Mouse (Mus musculus): ENCODE measurements around the gene Gm10647. TPM values are rescaled to one million over a fixed set of nuclear protein-coding genes. Genes with fewer than 3 reads are reported as not detected.
"Not testable (repeated sequence)": the region's sequence is repeated elsewhere in the genome, so short reads cannot be mapped to it uniquely, and the experiment has no call there.

Gm10647 gene
- polyA plus RNA-seq, 1 experiment from 2014 or later: 0.46 TPM

DNA sequence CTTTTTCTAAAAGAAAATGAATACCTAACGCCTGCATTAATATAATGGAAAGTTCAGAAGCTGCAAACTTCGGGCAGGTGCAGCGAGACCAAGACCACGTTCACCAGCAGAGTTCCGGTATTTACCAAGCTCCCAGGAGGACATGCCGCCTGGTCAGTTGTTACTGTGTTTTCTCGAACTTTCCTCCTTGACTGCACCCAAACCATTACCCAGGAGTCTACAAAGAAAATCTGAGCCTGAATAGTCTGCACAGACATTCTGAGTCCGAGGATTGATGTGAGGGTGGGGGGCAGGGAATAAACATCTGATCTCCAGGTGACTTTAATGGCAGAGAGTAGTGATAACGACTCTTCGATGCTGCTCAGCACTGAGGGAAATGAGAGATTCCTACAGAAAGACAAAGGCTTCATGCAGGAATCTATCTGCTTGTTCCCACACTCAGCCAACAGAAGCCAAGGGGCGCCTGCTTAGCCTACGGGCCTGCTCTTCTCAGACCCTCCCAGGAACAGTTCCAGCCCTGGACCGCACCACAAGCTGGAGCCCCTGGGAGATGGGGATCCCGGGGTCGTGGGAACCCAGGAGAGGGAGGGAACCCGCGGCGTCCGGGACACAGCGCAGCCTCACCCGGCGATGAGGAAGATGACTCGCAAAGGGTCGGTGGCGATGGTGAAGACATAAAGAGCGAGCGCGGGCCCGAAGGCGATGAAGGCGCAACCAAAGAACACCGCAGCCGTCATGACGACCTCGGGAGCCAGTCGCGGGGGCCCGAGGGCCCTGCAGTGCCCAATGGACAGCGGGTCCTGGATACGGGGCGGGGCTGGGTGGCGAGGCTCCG lies 2.0 kb upstream of the Gm10647 start:
- H3K9ac ChIP-seq (ENCODE audit: low read length): peak overlapping the region; percentile 75
- peak; percentile 21; the same call in 1 of the 2 replicates for ATAC-seq (ENCODE audit: low read depth)
- 1% methylated on average over 43 of the region's 43 CpGs for whole genome bisulfite sequencing
- H3K9me3 ChIP-seq (ENCODE audit: control insufficient read depth, low read length): no peaks in the 10 kb centered on the region
- no peaks in the 10 kb centered on the region for H3K36me3 ChIP-seq (ENCODE audit: control insufficient read depth, insufficient read depth, low read length)
- H3K27me3 ChIP-seq (ENCODE audit: control insufficient read depth, insufficient read depth, low read depth, low read length): no peaks in the 10 kb centered on the region
- H3K4me2 ChIP-seq (ENCODE audit: low read depth, low read length): peak overlapping the region; percentile 64
- peaks cover 4% of the 10 kb centered on the region for H3K4me1 ChIP-seq (replicated peaks; ENCODE audit: control insufficient read depth, insufficient read depth, low read length)
- peak overlapping the region; percentile 97 for H3K27ac ChIP-seq (ENCODE audit: low read length)
- H3K4me3 ChIP-seq (ENCODE audit: low read length): peak overlapping the region; percentile 68

DNA sequence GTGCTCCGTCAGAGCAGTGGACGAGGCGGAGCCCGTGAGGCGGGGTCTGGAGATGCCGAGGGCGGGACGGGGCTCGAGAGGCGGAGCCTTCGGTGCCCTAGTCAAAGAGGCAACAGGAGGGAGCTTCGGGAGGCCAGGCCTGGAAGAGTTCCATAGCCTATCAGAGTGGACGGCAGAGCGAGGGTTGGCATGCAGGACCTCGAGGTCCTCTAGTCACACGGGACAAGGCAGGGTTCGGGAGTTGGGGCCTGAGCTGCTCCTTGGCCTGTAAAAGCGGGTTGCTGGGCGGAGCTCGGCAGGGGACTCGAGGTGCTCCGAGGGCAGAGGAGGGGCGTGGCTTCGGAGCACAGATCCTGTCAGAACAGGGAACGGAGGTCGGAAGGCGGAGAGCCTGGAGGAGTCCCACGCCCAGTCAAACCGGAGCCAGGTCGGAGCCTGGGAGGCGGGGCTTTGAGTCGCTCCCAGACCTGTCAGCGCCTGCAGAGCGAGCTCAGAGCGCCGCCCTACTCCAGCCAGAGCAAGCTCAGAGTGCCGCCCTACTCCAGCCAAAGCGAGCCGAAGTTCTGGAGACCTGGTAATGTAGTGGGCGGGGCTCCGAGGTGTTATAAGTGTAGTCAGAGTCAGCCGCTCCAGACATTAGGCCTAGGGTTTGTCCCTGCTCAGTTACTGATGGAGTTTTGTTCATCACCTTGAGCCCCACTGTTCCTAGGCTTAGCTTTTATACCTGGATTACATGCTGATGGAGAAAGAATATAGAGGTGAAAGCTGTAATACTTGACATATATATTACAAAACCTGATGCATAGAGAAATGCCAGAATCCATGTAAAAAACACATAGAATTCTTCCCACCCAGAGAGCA lies 1.1 kb upstream of the Gm10647 start, which contains the start of gene Aph1b:
Aph1b (minus strand) TSS at position 27 of the 861 bp plus-strand sequence.
- peaks cover 4% of the 10 kb centered on the region for H3K4me1 ChIP-seq (replicated peaks; ENCODE audit: control insufficient read depth, insufficient read depth, low read length)
- peak within 1 kb of the TSS; percentile 97 for H3K27ac ChIP-seq (ENCODE audit: low read length)
- H3K4me2 ChIP-seq (ENCODE audit: low read depth, low read length): peak within 1 kb of the TSS; percentile 64
- no peaks in the 10 kb centered on the region for H3K9me3 ChIP-seq (ENCODE audit: control insufficient read depth, low read length)
- peak within 1 kb of the TSS; percentile 75 for H3K9ac ChIP-seq (ENCODE audit: low read length)
- H3K27me3 ChIP-seq (ENCODE audit: control insufficient read depth, insufficient read depth, low read depth, low read length): no peaks in the 10 kb centered on the region
- H3K4me3 ChIP-seq (ENCODE audit: low read length): peak within 1 kb of the TSS; percentile 68
- WGBS: under 1% methylated on average over 40 of the region's 42 CpGs
- no peaks in the 10 kb centered on the region for H3K36me3 ChIP-seq (ENCODE audit: control insufficient read depth, insufficient read depth, low read length)
- peak; percentile 97 for ATAC-seq (ENCODE audit: low read depth)

DNA sequence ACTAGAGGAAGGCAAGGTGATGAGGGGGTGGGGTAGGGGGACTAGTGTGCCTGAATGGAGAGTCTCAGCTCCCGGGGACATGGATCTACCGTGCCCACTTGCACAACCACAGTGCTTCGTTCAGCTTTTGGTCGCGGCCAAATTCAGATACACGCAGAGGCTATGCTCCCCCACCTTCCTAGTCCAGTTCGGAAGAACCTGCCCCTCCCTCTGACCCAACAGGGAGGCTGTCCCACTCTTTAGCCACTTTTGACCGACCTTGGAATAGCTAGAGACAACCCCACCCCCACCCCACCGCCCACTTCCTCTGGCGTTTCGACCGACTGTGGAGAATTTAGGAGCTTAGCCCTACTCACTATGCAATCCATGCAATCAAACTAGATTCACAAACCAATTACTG lies 5.1 kb downstream of the Gm10647 start:
- no peak for ATAC-seq (ENCODE audit: low read depth)
- H3K27me3 ChIP-seq (ENCODE audit: control insufficient read depth, insufficient read depth, low read depth, low read length): peaks cover 4% of the 10 kb centered on the region
- H3K4me3 ChIP-seq (ENCODE audit: low read length): no peak overlapping the region
- H3K4me1 ChIP-seq (replicated peaks; ENCODE audit: control insufficient read depth, insufficient read depth, low read length): no peaks in the 10 kb centered on the region
- no peaks in the 10 kb centered on the region for H3K36me3 ChIP-seq (ENCODE audit: control insufficient read depth, insufficient read depth, low read length)
- no peak overlapping the region for H3K4me2 ChIP-seq (ENCODE audit: low read depth, low read length)
- 34% methylated on average over 12 of the region's 12 CpGs for WGBS
- H3K27ac ChIP-seq (ENCODE audit: low read length): no peak overlapping the region
- no peaks in the 10 kb centered on the region for H3K9me3 ChIP-seq (ENCODE audit: control insufficient read depth, low read length)
- H3K9ac ChIP-seq (ENCODE audit: low read length): no peak overlapping the region

DNA sequence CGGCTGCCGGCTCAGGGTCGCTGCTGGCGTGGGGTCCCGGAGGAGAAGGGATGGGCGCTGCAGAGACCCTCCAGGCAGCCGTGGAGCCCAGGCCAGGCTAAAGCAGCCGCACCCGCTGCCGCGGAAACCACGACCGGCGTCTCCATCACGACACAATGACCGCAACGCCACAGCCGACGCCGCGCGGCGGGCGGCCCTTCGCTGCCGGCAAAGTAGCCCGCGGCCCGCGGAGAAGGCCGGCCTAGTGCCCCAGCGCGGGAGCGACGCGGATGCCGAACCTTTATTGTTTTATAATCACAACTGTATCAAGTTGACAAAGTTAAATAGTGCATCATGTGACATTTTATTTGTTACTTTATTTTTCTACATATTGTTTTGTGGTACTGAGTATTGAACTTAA lies 9.1 kb downstream of the Gm10647 start:
- H3K9ac ChIP-seq (ENCODE audit: low read length); H3K27me3 ChIP-seq (ENCODE audit: control insufficient read depth, insufficient read depth, low read depth, low read length); ATAC-seq (ENCODE audit: low read depth); H3K36me3 ChIP-seq (ENCODE audit: control insufficient read depth, insufficient read depth, low read length); H3K9me3 ChIP-seq (ENCODE audit: control insufficient read depth, low read length); H3K27ac ChIP-seq (ENCODE audit: low read length); H3K4me1 ChIP-seq (replicated peaks; ENCODE audit: control insufficient read depth, insufficient read depth, low read length): not testable (repeated sequence)
- Histone ChIP-seq H3K4me2 (ENCODE audit: low read depth, low read length) (peak overlapping the region; percentile 50), H3K4me3 (ENCODE audit: low read length) (peak overlapping the region; percentile 38)
- WGBS: 4% methylated on average over 30 of the region's 37 CpGs

DNA sequence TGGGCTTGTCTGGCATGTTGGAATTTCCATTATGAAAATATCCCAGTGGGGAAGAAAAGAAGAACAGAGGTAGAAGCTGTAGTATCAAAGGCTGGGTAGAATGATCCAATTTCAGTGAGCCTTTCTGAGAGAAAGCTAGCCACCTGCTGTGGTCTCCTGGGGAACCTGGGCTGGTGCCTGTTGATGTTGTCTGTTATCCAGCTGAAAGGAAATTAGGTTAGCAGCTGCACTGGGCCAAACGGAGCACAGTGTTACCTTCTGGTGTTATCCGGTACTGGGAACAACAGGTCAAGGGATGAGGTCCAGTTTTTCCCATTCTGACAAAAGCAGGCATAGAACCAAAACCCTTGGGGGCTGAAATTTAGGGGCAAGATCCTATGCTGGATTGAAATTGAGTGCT lies 16.6 kb downstream of the Gm10647 start:
- H3K9ac ChIP-seq (ENCODE audit: low read length): no peak overlapping the region
- H3K36me3 ChIP-seq (ENCODE audit: control insufficient read depth, insufficient read depth, low read length): no peaks in the 10 kb centered on the region
- H3K27me3 ChIP-seq (ENCODE audit: control insufficient read depth, insufficient read depth, low read depth, low read length): no peaks in the 10 kb centered on the region; the same call in 1 of the 2 replicates
- H3K4me1 ChIP-seq (replicated peaks; ENCODE audit: control insufficient read depth, insufficient read depth, low read length): no peaks in the 10 kb centered on the region
- 45% methylated on average over 2 of the region's 2 CpGs for WGBS
- no peak overlapping the region for H3K27ac ChIP-seq (ENCODE audit: low read length)
- no peaks in the 10 kb centered on the region for H3K9me3 ChIP-seq (ENCODE audit: control insufficient read depth, low read length)
- H3K4me2 ChIP-seq (ENCODE audit: low read depth, low read length): no peak overlapping the region
- ATAC-seq (ENCODE audit: low read depth): no peak
- H3K4me3 ChIP-seq (ENCODE audit: low read length): no peak overlapping the region

DNA sequence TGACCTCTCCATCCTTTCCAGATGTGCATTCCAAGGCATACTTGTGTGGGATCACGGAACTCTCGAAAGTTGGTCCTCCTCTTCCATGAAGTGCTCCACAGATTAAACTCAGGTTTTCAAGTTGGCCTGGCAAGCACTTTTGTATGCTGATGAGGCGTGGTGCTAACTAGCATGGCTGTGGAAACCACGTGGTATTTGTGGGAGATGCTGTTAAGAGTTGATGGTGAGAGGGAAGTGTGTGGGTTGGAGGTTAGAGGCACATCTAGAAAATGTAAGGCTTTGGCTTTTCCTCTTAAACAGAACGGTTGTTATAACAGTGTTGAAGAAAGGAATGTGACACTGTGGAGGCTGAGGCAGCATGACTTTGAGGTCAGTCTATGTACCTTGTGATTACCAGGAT lies 24.2 kb downstream of the Gm10647 start:
- H3K9me3 ChIP-seq (ENCODE audit: control insufficient read depth, low read length): no peaks in the 10 kb centered on the region
- H3K9ac ChIP-seq (ENCODE audit: low read length): no peak overlapping the region
- no peaks in the 10 kb centered on the region for H3K4me1 ChIP-seq (replicated peaks; ENCODE audit: control insufficient read depth, insufficient read depth, low read length)
- H3K4me3 ChIP-seq (ENCODE audit: low read length): no peak overlapping the region
- ATAC-seq (ENCODE audit: low read depth): no peak
- H3K27me3 ChIP-seq (ENCODE audit: control insufficient read depth, insufficient read depth, low read depth, low read length): no peaks in the 10 kb centered on the region
- no peak overlapping the region for H3K27ac ChIP-seq (ENCODE audit: low read length)
- H3K4me2 ChIP-seq (ENCODE audit: low read depth, low read length): no peak overlapping the region
- no peaks in the 10 kb centered on the region for H3K36me3 ChIP-seq (ENCODE audit: control insufficient read depth, insufficient read depth, low read length)
- WGBS: 50% methylated on average over 5 of the region's 5 CpGs

DNA sequence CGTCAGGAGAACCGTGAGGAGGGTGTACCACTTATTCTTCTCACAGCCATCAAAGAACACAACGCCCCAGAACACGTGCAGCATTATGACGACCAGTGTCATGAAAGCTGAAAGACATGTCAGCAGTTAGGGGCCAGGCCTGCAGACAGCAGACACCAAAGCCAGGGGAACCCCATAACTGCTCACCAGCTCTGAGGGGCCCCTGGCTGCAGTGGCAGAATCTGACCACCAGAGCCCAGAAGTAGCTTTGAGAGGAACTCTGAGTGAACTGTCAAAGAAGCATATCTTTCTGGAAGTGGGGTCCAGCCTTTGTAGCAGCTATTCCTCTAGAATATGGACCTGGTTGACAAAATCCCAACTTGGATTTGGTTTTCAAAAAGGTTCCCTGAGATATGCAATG lies 25.4 kb downstream of the Gm10647 start:
- not testable (repeated sequence) for H3K27me3 ChIP-seq (ENCODE audit: control insufficient read depth, insufficient read depth, low read depth, low read length); H3K27ac ChIP-seq (ENCODE audit: low read length); ATAC-seq (ENCODE audit: low read depth); H3K4me2 ChIP-seq (ENCODE audit: low read depth, low read length); H3K9me3 ChIP-seq (ENCODE audit: control insufficient read depth, low read length); H3K9ac ChIP-seq (ENCODE audit: low read length); H3K4me3 ChIP-seq (ENCODE audit: low read length); H3K36me3 ChIP-seq (ENCODE audit: control insufficient read depth, insufficient read depth, low read length); H3K4me1 ChIP-seq (replicated peaks; ENCODE audit: control insufficient read depth, insufficient read depth, low read length)
- WGBS: no CpG with 5 or more reads among the region's 5 CpGs

DNA sequence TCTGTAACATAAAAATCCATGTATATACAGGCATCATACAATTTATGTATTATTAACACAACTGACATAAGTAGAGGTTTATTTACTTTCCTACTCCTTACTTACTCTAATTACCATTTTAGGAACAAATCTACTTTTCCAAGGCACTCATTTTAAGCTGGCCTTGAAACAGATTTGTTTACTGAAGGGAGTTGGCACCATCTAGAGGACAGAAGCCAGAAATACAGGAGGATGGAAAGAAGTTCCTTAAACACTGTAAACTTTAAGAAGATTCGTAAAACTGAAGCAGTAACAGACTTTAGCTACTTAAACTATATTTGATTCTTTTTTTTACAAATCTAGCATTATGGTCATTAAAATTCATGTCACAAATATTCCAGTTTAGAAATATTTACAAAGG lies 29.2 kb downstream of the Gm10647 start:
- Histone ChIP-seq H3K4me3 (ENCODE audit: low read length) (no peak overlapping the region), H3K9me3 (ENCODE audit: control insufficient read depth, low read length) (no peaks in the 10 kb centered on the region), H3K4me2 (ENCODE audit: low read depth, low read length) (no peak overlapping the region), H3K27ac (ENCODE audit: low read length) (no peak overlapping the region), H3K9ac (ENCODE audit: low read length) (no peak overlapping the region), H3K27me3 (ENCODE audit: control insufficient read depth, insufficient read depth, low read depth, low read length) (no peaks in the 10 kb centered on the region), H3K36me3 (ENCODE audit: control insufficient read depth, insufficient read depth, low read length) (no peaks in the 10 kb centered on the region), H3K4me1 (replicated peaks; ENCODE audit: control insufficient read depth, insufficient read depth, low read length) (peaks cover under 1% of the 10 kb centered on the region; the same call in 1 of the 2 replicates)
- ATAC-seq (ENCODE audit: low read depth): no peak
- 36% methylated on average over 1 of the region's 1 CpGs for WGBS

DNA sequence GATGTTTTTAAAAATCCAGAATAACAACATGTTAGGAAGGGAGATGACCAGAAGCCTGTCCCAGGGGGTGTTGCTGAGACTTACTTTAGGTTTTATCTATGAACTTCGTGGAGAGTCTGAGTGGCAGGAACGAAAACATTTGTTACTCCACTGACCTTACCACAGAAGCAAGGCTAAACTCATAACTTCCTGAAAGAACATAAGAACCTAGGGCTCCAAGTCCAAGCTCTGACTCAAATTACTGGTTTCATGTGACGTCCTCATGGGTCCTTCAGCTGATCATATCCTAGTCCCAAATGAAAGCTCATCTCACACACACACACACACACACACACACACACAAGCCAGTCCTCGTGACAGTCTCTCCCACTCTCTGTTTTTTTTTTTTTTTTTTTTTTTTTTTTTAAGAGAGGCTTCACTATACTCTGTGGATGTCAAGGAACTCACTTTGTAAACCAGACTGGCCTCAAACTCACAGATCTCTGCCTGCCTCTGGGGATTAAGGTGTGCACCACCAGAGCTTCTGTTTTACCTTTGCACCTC lies 35.6 kb downstream of the Gm10647 start:
- H3K4me1 ChIP-seq (replicated peaks; ENCODE audit: control insufficient read depth, insufficient read depth, low read length): peaks cover 16% of the 10 kb centered on the region
- H3K9me3 ChIP-seq (ENCODE audit: control insufficient read depth, low read length): no peaks in the 10 kb centered on the region
- no peaks in the 10 kb centered on the region for H3K36me3 ChIP-seq (ENCODE audit: control insufficient read depth, insufficient read depth, low read length)
- H3K27ac ChIP-seq (ENCODE audit: low read length): no peak overlapping the region
- no peak overlapping the region for H3K4me2 ChIP-seq (ENCODE audit: low read depth, low read length)
- WGBS: 46% methylated on average over 4 of the region's 4 CpGs
- no peaks in the 10 kb centered on the region for H3K27me3 ChIP-seq (ENCODE audit: control insufficient read depth, insufficient read depth, low read depth, low read length)
- H3K4me3 ChIP-seq (ENCODE audit: low read length): no peak overlapping the region
- H3K9ac ChIP-seq (ENCODE audit: low read length): no peak overlapping the region
- ATAC-seq (ENCODE audit: low read depth): no peak
